Mouse (Mus musculus): ENCODE data around the gene Tent2. TPM values are rescaled to one million over a fixed set of nuclear protein-coding genes. Genes with fewer than 3 reads are reported as not detected.
"Not testable (repeated sequence)": the region's sequence is repeated elsewhere in the genome, so short reads cannot be mapped to it uniquely, and the experiment has no call there.

The Tent2 gene
- 18.2 and 18.8 TPM in 2 replicates for polyA plus RNA-seq (2012; rRNA removed)

- peak; percentile 55 for DNase-seq (ENCODE audit: low read depth)
These were observed at the start of gene Tent2 for GRCm38 (mm10) chr13:93191831-93192645. Gene Tent2, minus strand, starts transcription at chr13:93192385.

- DNase-seq (ENCODE audit: low read depth), result no peak
These were observed 49.0 kb upstream of the Tent2 start for GRCm38 (mm10) chr13:93241180-93241579.

- DNase-seq (ENCODE audit: low read depth), result no peak
These were observed 47.4 kb upstream of the Tent2 start for GRCm38 (mm10) chr13:93239561-93239960.

GRCm38 (mm10) chr13:93239134-93239533 lies 46.9 kb upstream of the Tent2 start:
- no peak for DNase-seq (ENCODE audit: low read depth)

- DNase-seq (ENCODE audit: low read depth), result peak; percentile 38
These were observed 45.7 kb upstream of the Tent2 start for GRCm38 (mm10) chr13:93237677-93238398.

GRCm38 (mm10) chr13:93234267-93235039 lies 42.3 kb upstream of the Tent2 start:
- DNase-seq (ENCODE audit: low read depth), result no peak

- no peak for DNase-seq (ENCODE audit: low read depth)
These were observed 40.1 kb upstream of the Tent2 start for GRCm38 (mm10) chr13:93232335-93232734.

GRCm38 (mm10) chr13:93231016-93231415 lies 38.8 kb upstream of the Tent2 start:
- DNase-seq (ENCODE audit: low read depth), result no peak

GRCm38 (mm10) chr13:93211741-93212140 lies 19.6 kb upstream of the Tent2 start:
- no peak for DNase-seq (ENCODE audit: low read depth)

- no peak for DNase-seq (ENCODE audit: low read depth)
These were observed 451 bp upstream of the Tent2 start for GRCm38 (mm10) chr13:93192646-93193026.

- no peak for DNase-seq (ENCODE audit: low read depth)
These were observed 2.8 kb downstream of the Tent2 start for GRCm38 (mm10) chr13:93189416-93189815.

- DNase-seq (ENCODE audit: low read depth), result no peak
These were observed 3.4 kb downstream of the Tent2 start for GRCm38 (mm10) chr13:93188738-93189137.

GRCm38 (mm10) chr13:93187792-93188191 lies 4.4 kb downstream of the Tent2 start:
- DNase-seq (ENCODE audit: low read depth), result not testable (repeated sequence)

GRCm38 (mm10) chr13:93180351-93180750 lies 11.8 kb downstream of the Tent2 start:
- no peak for DNase-seq (ENCODE audit: low read depth)

- no peak for DNase-seq (ENCODE audit: low read depth)
These were observed 12.7 kb downstream of the Tent2 start for GRCm38 (mm10) chr13:93179522-93179921.

GRCm38 (mm10) chr13:93177571-93177970 lies 14.6 kb downstream of the Tent2 start:
- DNase-seq (ENCODE audit: low read depth), result no peak

GRCm38 (mm10) chr13:93163303-93163702 lies 28.9 kb downstream of the Tent2 start:
- no peak for DNase-seq (ENCODE audit: low read depth)

- no peak for DNase-seq (ENCODE audit: low read depth)
These were observed 29.7 kb downstream of the Tent2 start for GRCm38 (mm10) chr13:93162456-93162855.

- DNase-seq (ENCODE audit: low read depth), result no peak
These were observed 33.9 kb downstream of the Tent2 start for GRCm38 (mm10) chr13:93158261-93158660.

GRCm38 (mm10) chr13:93153280-93153679 lies 38.9 kb downstream of the Tent2 start:
- DNase-seq (ENCODE audit: low read depth), result no peak

GRCm38 (mm10) chr13:93144336-93145167 lies 47.6 kb downstream of the Tent2 start, which contains the start of gene Cmya5:
Gene Cmya5, minus strand, starts transcription at chr13:93144724.
- peak; percentile 78 for DNase-seq (ENCODE audit: low read depth)
